Mouse (Mus musculus): ENCODE results near the gene Try4.
"Not testable (repeated sequence)": the region's sequence is repeated elsewhere in the genome, so short reads cannot be mapped to it uniquely, and the experiment has no call there.

Try4 gene

DNA sequence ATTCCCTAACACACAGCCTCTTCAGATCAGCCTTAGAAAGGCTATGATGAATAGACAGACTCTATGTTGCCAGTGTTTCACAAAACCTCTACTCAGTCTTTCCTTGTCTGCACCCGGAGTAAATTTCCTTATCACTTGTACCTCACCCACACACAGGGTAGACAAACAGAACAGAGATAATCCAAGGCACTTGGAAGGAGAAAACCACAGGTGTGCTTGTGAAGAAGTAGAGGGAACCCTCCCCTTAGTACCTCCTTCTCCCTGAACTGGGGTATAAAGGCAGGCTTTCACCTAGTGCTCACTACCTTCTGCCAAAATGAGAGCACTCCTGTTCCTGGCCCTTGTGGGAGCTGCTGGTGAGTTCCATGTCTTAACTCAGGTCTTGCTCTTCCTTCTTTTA, at the start of gene Try4:
Gene Try4 (plus strand): TSS at position 301 of the 400 bp plus-strand sequence.
- DNase-seq = no peak

GRCm38 (mm10) chr6:41253314-41253713, 48.8 kb upstream of the Try4 start:
- DNase-seq = not testable (repeated sequence)

DNA sequence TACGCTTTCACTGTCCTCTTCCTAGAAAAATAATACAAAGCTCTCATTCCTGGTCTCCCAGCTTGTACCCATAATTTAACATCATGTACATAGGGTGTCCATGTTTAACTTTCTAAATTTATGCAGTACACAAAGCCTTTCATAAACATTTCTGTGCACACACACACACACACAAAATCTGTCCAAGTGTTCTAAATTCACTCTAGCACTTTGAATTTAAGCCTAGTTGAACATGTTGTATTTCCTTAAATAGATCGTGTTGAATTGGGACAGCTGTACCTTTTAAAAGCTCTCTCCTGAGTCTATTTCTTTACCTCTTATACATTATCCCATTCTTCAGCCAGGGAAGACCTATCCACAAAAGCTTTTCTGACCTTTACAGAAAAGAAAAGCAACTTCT, 45.6 kb upstream of the Try4 start:
- no peak for DNase-seq

- DNase-seq = no peak
These were observed 44.6 kb upstream of the Try4 start for GRCm38 (mm10) chr6:41257432-41257831.

DNA sequence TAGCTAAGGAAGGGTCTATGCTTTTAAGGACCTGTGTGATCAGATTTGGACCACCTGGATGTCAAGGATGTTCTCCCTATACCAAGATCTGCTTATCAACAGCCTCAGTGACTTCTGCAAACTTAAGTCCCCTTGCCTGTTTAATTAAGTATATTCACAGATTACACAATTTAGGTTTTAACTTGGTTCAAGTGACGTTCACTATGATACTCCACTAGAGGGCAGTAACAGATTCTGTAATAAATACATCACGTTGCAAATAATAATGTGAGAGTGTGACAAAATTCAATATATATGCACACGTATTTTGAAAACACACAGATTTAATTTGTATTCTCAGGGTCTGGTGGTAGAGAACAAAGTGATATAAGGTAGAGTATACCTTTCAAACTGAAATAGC, 39.3 kb upstream of the Try4 start:
- no peak for DNase-seq

- no peak for DNase-seq
These were observed 35.9 kb upstream of the Try4 start for GRCm38 (mm10) chr6:41266140-41266539.

- no peak for DNase-seq
These were observed 3.8 kb upstream of the Try4 start for GRCm38 (mm10) chr6:41298255-41298654.

DNA sequence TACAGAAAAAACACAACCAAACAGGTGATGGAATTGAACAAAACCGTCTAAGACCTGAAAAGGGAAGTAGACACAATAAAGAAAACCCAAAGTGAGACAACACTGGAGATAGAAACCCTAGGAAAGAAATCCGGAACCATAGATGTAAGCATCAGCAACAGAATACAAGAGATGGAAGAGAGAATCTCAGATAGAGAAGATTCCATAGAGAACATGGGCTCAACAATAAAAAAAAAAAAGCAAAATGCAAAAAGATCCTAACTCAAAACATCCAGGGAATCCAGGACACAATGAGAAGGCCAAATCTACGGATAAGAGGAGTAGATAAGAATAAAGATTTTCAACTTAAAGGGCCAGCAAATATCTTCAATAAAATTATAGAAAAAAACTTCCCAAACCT, 14.7 kb downstream of the Try4 start, which contains the start of gene Try5:
Gene Try5 (minus strand): TSS at position 101 of the 400 bp plus-strand sequence.
- not testable (repeated sequence) for DNase-seq

- DNase-seq = no peak
These were observed 51.9 kb downstream of the Try4 start, which contains the start of gene Try10 for GRCm38 (mm10) chr6:41353932-41354331. Try10 (plus strand) TSS chr6:41354105.
